Mouse (Mus musculus) lung, postnatal 36 days (tissue): ENCODE data around the gene Pex6.
A peak's percentile ranks its signal among the peaks of the same experiment; 100 is the strongest.

Experiments used
- DNase-seq: peaks from one replicate; pipeline ENCODE4 v3.0.0; 2022; ENCODE audit warnings: mixed read lengths

Pex6 gene

DNA sequence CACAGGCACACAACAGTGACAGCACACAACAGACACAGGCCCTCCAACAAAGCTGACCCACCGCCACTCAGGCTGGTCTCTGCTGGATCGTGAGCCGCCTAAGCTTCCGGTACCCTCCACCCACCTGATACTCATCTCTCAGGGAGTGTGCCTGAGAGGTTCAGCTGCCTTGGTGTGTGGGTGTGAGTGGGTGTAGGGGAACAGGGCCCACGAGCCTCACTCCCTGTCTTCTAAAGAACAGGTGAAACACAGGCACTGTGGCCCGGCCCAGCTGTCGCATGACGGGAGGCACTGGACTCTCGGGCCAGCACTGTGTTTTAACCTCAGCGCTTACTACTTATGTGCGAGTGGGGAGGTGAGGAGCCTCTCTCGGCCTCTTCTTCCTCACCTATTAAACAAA lies 9.2 kb upstream of the Pex6 start:
- no peak for DNase-seq

DNA sequence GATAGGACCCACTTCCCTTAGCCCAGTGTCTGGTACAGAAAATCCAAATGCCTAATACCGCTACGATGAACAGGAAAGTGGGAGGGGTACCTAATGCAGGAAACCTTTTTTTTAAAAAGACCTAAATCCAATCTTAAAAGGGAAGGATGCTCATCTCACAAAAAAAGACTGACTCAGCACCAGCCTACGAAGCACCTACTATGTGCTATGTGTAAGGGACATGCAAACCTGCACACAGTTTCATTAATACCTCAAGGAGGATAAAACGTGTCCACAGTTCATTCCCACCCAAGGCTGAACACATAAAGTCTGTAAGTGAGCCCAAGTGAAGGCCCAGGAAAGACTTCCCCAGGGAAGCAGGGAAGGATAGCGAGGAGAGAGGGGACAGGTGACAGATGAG lies 8.8 kb upstream of the Pex6 start:
- DNase-seq: no peak

DNA sequence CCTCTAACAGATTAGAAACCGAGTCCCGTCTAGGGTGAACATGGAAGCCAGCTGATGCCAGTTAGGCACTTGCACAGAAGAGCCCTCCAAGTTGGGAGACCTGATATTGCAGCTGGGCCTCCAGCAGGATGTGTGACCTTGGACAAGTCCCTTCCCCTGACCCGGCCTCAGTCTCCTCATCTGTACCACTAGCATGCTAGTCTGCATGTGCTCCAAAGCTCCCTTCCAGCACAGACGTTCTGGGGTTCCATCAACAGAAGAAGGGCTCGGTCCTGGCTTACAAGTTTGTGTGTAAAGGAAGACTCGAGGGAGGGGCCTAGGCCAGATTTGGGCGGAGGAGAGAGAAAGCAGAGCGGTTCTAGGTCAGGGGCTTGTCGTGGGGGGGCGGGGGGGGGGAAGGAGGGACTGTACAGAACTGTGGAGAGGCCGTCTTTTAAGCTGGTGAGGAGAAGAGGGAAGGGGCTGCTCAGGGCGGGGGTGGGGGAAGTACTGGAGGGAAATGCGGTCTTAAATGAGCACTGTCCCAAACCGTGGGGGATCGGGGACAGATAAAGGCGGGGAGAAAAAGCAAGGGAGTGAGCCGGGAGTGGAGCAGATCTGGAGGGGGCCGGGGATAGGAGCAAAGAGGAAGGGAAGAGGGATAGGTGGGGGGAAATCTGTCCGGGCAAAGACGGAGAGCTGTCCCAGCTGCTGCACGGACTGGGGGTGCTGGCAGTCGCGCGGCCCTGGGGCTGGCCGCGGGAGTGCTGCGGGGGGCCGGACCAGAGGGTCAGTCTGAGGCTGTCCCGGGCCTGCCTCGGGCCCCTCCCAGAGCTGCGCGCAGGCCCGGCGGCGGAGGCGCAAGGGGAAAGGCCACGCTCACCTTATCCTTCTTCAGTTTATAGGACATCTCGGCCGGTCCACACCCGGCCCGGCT lies 7.0 kb upstream of the Pex6 start:
- no peak for DNase-seq

DNA sequence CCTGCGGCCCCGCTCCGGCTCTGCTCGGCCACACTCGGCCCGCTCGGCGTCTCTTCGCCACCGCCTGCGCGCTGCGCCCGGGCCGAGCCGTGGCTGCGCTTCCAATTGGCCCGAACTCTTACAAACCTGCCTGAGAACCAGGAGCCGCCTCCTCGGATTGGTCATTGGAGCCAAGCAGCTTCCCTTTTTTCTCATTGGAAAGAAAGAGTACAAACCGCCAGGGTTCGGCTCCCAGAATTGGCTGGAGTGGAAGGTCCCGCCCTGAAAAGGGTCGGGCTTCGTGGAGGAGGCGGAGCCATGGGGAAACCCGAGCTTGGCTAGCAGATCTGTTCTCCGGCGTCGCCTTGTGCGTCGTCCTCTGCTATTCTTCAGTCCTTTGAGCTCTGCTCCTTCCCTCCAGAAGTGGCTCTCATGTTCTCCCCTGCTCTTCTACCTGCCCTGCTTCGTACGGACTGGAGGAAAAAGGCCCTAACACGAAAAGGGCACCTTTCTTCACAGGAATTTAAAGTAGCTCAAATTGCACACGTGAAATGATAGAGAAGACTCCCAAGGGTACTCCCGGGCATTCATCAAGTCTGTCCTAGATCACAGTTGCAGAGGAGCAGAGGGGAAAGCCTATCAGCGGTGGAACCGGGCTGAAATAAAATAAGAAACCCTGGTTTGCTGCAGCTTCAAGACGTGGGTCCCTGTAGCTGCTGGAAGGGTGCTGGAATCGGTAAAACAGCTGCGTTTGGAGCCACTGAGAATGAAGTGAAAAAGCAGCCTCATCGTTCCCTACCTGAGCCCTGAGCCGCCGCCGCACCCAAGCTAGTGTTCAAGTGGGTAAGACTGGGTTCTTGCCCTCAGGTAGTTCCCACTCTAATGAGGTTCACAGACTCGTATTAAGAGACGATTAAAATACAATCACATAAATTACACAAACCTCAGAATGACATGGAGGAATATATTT lies 6.1 kb upstream of the Pex6 start, which contains the start of gene Ppp2r5d:
TSS of gene Ppp2r5d (minus strand) at position 225 of the 949 bp plus-strand sequence.
- peak; percentile 99 for DNase-seq

DNA sequence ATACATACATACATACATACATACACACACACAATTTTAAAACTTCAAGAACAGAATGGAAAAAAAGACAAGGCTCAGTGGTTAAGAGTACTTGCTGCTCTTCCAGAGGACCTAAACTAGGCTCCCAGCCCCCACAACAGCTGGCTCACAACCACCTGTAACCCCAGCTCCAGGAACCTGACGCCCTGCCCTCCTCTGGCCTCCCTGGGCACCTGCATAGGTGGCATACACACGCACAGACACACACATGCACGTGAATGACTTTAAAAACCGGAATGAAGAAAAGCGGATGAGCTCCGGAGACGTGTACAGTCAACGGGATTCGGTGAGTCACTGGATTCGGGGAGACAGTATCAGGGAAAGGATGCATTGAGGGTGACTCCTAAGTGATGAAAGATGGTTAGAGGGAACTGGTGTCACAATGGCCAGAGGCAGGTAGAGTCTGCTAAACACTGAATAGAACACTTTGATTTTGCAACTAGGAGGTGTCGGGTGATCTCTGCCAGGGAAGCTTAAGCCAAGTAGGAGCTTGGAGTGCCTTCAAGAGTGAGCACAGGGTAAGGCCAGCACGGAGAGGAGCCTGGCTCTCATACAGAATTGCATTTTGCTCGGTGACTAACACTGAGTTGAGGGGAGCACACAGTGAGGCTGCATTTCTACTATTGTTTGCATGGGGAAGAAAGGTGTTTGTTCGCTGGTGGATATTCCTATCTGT lies 4.7 kb upstream of the Pex6 start:
- peak; percentile 69 for DNase-seq

DNA sequence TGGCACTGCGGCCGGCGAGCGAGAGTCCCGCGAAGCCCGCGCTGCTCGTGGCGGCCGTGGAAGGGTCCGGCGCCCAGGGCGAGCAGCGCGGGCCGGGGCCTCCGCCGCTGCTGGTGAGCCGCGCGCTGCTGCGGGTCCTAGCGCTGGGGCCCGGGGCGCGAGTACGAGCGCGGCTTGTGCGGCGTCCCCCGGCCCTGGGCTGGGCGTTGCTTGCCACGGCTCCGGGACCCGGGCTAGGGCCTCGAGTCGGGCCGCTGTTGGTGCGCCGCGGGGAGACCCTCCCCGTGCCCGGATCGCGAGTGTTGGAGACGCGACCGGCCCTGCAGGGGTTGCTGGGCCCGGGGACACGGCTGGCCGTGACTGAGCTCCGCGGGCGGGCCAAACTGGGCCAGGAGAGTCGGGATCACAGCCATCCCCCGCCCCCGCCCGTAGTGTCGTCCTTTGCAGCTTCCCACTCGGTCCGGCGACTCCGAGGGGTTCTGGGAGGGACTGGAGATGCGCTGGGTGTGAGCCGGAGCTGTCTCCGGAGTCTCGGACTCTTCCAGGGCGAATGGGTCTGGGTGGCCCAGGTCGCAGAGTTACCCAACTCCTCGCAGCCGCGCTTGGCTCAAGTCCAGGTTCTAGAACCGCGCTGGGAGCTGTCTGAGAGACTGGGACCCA lies 479 bp downstream of the Pex6 start:
- DNase-seq: peak; percentile 43

DNA sequence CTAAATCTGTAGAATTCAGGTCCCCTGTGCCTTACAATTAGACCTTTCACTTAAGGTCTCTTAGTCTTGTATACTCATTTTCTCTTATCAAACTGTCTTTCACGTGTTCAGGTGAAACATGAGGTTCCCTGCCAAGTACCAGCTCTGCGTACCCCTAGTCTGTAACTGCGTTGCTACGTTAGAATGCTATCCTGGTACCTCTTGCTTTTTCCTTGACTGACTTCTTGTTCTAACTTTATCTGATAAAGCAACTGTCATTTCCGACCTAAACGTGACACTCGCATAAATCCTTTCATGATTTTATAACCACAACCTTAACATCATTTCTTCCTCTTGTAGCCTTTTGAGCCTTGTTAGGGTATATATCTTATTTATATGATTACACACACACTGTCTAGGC lies 1.2 kb downstream of the Pex6 start:
- no peak for DNase-seq

DNA sequence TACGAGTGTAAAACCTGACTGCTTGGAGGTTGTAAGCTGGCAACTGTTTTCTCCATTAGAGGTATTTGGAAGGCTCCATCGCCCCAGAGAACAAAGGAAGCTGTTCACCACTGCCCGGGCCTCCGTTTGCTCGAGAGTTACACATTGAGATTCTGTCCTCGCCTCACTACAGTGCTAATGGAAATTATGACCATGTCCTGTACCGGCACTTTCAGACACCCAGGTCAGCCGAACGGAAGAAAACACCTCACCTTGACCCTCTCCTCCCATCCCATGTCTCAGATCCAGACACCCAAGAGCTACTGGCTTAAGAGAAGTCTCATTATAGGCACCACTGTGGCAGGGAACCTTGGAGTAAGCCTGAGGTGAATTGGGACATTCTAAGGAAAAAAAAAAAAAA lies 2.6 kb downstream of the Pex6 start:
- DNase-seq: no peak

DNA sequence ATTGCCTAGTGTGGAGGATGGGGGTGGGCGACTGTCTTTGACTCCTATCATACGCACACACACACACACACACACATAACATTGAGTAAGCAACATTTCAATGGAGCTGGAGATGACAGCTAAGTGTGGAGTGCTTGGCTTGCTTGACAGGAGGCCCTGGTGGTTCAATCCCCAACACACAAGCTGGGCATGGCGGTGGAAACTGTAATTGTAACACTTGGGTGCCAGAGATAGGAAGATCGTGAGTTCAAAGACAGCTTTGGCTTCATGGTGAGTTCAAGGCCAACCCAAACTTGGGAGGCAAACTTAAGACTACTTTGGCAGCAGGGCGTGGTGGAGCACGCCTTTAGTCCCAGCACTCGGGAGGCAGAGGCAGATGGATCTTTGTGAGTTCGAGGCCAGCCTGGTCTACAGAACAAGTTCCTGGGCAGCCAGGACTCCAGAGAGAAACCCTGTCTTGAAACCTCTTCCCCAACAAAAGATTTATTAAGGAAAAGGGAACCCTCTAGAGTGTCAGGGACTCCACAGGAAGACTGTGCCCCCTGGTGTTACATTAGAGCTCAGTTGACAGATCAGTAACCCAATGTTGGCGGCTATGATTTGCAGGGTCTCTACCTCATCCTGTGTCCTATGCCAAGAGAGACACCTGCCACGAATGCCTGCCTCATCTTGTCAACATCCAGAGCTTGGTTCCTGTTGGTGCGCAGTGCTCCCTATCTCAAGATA lies 3.7 kb downstream of the Pex6 start:
- peak; percentile 61 for DNase-seq

DNA sequence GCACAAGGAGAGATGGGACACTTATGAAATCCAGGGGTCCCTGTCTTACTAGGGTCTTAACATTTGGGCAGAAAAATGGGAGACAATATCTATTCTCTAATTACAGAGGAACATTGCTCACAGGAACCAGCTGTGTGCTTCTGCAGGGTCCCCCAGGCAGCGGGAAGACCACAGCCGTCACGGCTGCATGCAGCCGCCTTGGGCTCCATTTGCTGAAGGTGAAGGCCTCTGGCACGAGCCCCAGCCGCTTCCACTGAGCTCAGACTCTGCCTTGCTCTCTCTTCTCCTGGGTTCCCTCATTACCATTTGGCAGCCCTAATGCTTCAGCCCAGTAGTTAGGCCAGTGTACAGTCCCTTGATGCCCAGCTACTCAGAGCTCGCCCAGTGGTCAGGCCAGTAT lies 9.8 kb downstream of the Pex6 start:
- DNase-seq: no peak

DNA sequence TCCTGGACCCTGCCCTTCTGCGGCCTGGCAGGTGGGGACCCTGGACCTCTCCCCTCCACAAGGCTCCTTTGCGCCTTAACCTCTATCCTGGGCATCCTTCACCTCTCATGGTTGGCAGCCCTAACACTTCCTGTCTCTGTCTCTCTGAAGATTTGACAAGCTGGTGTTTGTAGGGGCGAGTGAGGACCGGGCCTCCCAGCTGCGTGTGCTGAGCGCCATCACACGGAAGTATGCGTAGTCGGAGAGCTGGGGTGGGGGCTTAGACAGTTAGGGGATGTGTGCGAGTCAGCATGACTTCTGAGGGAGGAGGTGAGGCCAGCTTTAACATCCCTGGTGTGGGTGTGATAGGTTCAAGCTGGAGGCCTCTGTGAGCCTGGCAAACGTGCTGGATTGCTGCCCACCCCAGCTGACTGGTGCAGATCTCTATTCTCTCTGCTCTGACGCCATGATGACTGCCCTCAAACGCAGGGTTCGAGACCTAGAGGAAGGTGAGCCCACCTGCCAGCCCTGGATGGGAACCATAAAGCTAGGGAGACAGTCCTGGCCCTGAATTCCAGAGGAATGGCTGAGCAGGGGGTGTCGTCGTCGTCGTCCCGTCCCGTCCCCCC lies 13.3 kb downstream of the Pex6 start:
- DNase-seq: no peak

DNA sequence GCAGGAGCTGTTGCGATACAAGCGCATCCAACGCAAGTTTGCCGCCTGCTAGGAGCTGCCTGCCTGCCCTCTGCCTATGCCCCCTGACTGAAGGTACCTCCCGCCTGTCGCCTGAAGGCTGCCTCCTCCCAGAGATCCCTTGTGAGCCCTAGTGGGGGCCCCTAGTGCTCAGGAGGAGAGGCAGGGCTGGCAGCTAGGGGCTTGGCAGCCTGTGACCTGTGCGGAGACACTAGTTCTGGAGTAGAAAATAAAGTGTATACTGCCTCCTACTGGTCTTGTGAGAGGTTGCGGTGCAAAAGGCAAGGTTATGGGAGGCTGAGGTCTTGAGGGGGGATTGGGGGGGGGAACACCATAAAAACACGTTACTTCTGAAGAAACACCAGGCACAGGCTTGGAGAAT lies 14.0 kb downstream of the Pex6 start:
- DNase-seq: peak; percentile 53

DNA sequence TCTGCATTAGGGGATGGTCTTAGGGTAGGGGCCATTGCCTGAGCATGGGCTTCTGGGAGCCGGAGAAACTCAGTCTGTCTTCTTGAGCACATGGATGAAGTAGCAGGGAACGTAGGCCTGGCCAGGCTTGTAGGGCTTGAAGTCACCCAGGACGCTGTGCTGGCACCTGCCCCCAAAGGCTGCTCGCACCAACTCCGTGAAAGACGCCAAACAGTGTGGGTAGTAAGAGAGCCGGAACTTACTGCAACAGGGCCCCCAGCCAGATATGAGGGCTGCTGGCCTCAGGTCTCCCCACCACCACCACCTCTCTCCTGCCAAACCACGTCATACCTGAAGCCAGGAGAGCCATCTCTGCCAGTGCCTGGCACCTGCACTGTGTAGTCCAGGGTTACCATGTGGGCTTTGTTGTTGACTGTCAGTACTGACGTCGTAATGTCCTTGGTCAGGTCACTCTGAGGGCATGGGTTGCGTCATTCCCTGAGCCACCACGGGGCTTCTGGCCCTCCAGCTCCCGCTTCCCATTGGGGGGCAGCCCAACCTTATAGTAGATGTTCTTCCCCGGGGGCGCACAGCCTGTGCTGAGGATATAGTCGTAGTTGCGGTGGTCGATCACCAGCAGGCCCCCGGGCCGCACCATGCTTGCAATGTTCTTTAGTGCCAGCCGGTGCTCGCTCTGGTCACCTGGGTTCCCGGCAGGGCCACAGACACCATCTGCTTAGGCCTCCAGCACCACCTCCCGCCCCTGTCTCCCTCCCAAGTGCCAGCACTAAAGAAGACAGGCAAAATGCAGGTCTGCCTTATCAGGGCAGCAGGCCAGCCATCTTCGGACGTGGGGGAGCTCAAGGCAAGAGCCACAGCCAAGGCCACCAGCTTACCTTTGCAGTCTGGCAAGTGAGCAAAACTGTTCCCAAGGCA lies 14.7 kb downstream of the Pex6 start:
- no peak for DNase-seq

DNA sequence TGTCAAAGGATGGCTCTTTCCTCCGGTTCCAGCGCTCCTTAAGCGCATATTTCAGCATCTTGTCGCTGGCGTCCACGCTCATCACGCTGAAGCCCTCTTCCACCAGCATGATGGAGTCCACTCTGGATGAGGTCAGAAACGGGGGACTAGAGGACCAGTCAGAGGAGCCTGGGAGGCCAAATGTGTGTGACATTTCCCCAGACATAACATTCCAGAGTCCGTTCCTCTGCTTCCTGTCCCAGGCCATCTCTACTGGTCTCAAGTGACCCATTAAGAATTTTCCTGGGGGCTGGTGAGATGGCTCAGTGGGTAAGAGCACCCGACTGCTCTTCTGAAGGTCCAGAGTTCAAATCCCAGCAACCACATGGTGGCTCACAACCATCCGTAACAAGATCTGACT lies 16.0 kb downstream of the Pex6 start:
- no peak for DNase-seq

DNA sequence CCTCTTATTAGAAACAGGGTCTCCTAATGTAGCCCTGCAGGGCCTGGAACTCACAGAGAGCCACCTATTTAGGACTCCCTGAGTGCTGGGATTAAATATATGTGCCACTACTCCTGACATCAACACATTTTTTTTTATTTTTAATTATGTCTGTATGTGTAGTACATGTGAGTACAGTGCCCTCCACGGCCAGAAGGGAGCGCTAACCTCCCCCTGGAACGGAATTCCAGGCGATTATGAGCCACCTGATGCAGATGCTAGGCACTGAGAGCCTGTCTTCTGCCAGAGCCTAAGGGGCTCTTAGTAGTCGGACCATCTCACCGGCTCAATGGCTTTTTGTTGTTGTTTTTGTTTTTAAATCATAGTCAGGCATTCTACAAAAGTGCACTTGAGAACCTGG lies 16.8 kb downstream of the Pex6 start:
- peak; percentile 67 for DNase-seq

DNA sequence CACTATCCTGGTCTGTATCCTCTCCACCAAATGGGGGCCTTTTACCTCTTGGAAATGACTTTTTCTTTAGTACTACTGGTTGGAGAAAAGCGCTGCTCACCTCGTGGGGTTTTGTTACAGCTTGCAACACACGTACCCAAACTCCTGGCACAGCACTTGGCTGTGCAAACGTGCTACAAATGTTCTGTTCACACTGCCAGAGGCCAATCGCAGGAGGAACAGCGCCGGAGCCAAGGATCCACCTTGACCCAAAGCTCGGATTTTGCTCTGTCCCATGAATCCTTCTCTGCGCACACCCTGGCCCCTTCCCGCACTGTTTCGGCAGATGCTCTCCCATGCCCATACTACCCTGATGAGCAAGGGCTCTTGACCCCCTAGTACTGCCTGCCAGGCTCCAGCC lies 17.2 kb downstream of the Pex6 start:
- no peak for DNase-seq

DNA sequence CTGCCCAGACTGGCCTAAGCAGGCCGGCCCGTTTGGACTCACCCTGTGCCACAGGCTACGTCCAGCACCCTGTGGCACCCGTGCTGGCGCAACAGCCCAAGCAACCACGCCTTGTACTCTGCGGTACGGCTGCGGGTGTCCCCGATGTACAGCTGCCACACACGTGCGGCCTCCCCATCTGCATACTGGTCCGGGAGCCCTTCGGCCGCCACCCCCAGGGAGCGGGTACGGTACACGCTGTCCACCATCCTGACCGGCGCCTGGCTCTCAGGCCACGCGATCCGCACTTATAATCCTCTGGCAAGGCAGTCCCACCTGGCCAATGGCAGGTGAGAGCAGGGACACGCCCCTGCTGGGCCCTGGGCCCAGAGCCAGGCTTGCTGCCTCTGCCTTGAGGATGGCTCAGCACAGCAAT lies 17.6 kb downstream of the Pex6 start, which contains the start of gene Gnmt:
TSS of gene Gnmt (minus strand) at position 265 of the 415 bp plus-strand sequence.
- DNase-seq: peak; percentile 81

DNA sequence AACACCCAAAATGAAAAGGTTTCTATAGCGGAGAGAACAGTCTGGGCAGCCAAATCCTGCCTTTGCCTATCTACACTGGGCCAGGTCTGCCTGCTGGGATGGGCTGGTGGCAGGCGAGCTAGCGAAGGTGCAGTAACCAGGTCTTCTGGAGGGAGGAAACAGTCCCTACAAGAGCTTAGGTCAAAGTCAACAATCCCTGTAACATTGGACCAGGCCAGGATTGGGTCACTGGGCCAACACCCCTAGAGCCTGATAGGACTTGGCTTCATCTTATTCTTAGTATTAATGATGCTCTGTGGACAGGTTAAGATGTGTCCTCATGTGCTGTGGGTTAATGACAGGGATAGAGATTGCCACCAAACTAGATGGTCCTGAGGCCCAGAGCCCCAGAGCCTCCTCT lies 22.8 kb downstream of the Pex6 start:
- DNase-seq: no peak

DNA sequence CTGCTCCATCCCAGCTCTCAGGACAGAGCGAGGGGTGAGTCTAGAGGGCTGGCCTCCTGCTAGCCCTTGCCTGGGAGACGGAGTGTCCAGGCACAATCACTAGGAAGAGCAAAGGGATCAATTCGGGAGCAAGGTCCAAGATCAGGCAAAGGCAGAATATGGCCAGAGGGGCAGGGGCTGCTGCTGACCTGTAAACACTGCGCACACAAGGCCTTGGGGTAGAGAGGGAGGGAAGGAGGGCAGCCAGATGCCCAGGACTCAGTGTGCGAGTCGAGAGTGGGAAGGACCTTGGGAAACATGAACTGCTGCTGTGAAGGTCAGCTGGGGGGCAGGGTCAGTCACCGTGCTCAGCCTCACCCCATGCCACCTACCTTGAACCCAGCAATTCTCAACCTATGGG lies 24.0 kb downstream of the Pex6 start:
- no peak for DNase-seq

DNA sequence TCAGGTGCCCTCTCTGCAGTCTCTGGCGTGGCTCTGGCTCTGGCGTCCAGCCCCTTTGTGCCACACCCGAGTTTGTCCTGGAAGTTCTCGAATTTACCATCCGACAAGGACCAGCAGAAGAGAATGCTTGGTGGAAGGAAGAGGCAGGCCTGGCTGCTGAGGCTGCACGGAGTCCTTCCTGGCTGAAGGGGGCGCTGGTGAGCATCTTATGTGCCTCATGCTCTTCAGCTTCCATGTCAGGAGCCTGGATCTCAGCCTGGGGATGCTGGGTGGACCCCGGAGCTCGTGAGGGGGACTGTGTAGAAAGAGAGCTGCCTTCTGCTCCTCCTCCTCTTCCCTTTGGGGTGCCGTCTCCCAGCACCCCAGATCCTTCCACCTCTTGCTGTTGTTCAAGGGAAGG lies 24.9 kb downstream of the Pex6 start:
- DNase-seq: peak; percentile 27
